Mouse (Mus musculus): Measurements from ENCODE around the gene H2al1a. TPM values are rescaled to one million over a fixed set of nuclear protein-coding genes. Genes with fewer than 3 reads are reported as not detected.

H2al1a gene
- not detected in 2 replicates for polyA plus RNA-seq (2012; rRNA removed; ENCODE audit: low replicate concordance)

GRCm38 (mm10) chrX:11298957-11299356 is at the start of gene H2al1a:
TSS of gene H2al1a (plus strand) at chrX:11299257.

GRCm38 (mm10) chrX:11302132-11302531 is 3.1 kb downstream of the H2al1a start, which contains the start of gene H2al1b:
TSS of gene H2al1b (plus strand) at chrX:11302432.

GRCm38 (mm10) chrX:11305355-11305754 is 6.3 kb downstream of the H2al1a start, which contains the start of gene H2al1c:
TSS of gene H2al1c (plus strand) at chrX:11305655.

GRCm38 (mm10) chrX:11308524-11308923 is 9.5 kb downstream of the H2al1a start, which contains the start of gene H2al1d:
TSS of gene H2al1d (plus strand) at chrX:11308824.

GRCm38 (mm10) chrX:11311634-11312033 is 12.6 kb downstream of the H2al1a start, which contains the start of gene H2al1e:
TSS of gene H2al1e (plus strand) at chrX:11311934.

GRCm38 (mm10) chrX:11314858-11315257 is 15.8 kb downstream of the H2al1a start, which contains the start of gene H2al1f:
TSS of gene H2al1f (plus strand) at chrX:11315158.

GRCm38 (mm10) chrX:11317956-11318355 is 18.9 kb downstream of the H2al1a start, which contains the start of gene H2al1g:
TSS of gene H2al1g (plus strand) at chrX:11318256.

GRCm38 (mm10) chrX:11321192-11321591 is 22.1 kb downstream of the H2al1a start, which contains the start of gene H2al1h:
TSS of gene H2al1h (plus strand) at chrX:11321492.

GRCm38 (mm10) chrX:11324359-11324758 is 25.3 kb downstream of the H2al1a start, which contains the start of gene H2al1i:
TSS of gene H2al1i (plus strand) at chrX:11324659.

GRCm38 (mm10) chrX:11327522-11327921 is 28.5 kb downstream of the H2al1a start, which contains the start of gene H2al1j:
TSS of gene H2al1j (plus strand) at chrX:11327822.

Other genes starting within 250 kb of the H2al1a start
- not detected in 2 replicates for gene H2al1b, start 3.2 kb downstream of the H2al1a start, polyA plus RNA-seq (2012; rRNA removed; ENCODE audit: low replicate concordance)
- not detected in 2 replicates for gene H2al1c, start 6.4 kb downstream of the H2al1a start, polyA plus RNA-seq (2012; rRNA removed; ENCODE audit: low replicate concordance)
- not detected in 2 replicates for gene H2al1d, start 9.6 kb downstream of the H2al1a start, polyA plus RNA-seq (2012; rRNA removed; ENCODE audit: low replicate concordance)
- gene H2al1e, start 12.7 kb downstream of the H2al1a start, polyA plus RNA-seq (2012; rRNA removed; ENCODE audit: low replicate concordance), result not detected in 2 replicates
- gene H2al1f, start 15.9 kb downstream of the H2al1a start, polyA plus RNA-seq (2012; rRNA removed; ENCODE audit: low replicate concordance), result not detected in 2 replicates
- not detected in 2 replicates for gene H2al1g, start 19.0 kb downstream of the H2al1a start, polyA plus RNA-seq (2012; rRNA removed; ENCODE audit: low replicate concordance)
- not detected in 2 replicates for gene H2al1h, start 22.2 kb downstream of the H2al1a start, polyA plus RNA-seq (2012; rRNA removed; ENCODE audit: low replicate concordance)
- gene H2al1i, start 25.4 kb downstream of the H2al1a start, polyA plus RNA-seq (2012; rRNA removed; ENCODE audit: low replicate concordance), result not detected in 2 replicates
- not detected in 2 replicates for gene H2al1j, start 28.6 kb downstream of the H2al1a start, polyA plus RNA-seq (2012; rRNA removed; ENCODE audit: low replicate concordance)